Mouse (Mus musculus) forebrain, embryonic 10.5 days (tissue): ENCODE results near the gene Chmp6. TPM values are rescaled to one million over a fixed set of nuclear protein-coding genes. Genes with fewer than 3 reads are reported as not detected.

Experiments used
- DNase-seq: peaks from one replicate; pipeline ENCODE4 v3.0.0-alpha.2; 2017; ENCODE audit warnings: low spot score; ENCODE audit errors: extremely low spot score
- H3K27ac ChIP-seq: fragments of 300-500 bp; sonication (generic); 2 replicates; pipeline ENCODE4 v1.5.1; 2016; ENCODE audit warnings: mild to moderate bottlenecking
- H3K27me3 ChIP-seq: fragments of 300-500 bp; sonication (generic); 2 replicates; pipeline ENCODE4 v1.6.1; 2016; ENCODE audit warnings: mild to moderate bottlenecking; ENCODE audit not compliant: poor library complexity, severe bottlenecking
- H3K36me3 ChIP-seq: fragments of 300-500 bp; sonication (generic); replicated peaks from 2 replicates; pipeline ENCODE4 v1.6.1; 2016; ENCODE audit warnings: mild to moderate bottlenecking, moderate library complexity
- H3K4me1 ChIP-seq: fragments of 300-500 bp; sonication (generic); 2 replicates; pipeline ENCODE4 v1.6.1; 2016
- H3K4me3 ChIP-seq: fragments of 300-500 bp; sonication (generic); 2 replicates; pipeline ENCODE4 v1.5.1; 2016; ENCODE audit warnings: mild to moderate bottlenecking, moderate library complexity
- H3K9me3 ChIP-seq: fragments of 300-500 bp; sonication (generic); 2 replicates; pipeline ENCODE4 v1.6.1; 2016; ENCODE audit warnings: mild to moderate bottlenecking, moderate library complexity
- WGBS: fragments of 180-500 bp; shearing (Covaris S2); methylation state at CpG from one replicate; pipeline ENCODE4 v1.1.7; 2016; 5-methylcytosine and 5-hydroxymethylcytosine counted together
- polyA plus RNA-seq: library from polyadenylated mRNA; unstranded; fragments of >200 nt; fragmentation: Nextera tagmentation; extraction: Ambion mirVana; gene quantifications from 2 replicates; pipeline ENCODE4 v1.2.1, GENCODE M21; 2016

Chmp6 gene
- polyA plus RNA-seq, 1 experiment from 2014 or later: 124 TPM

GRCm38 (mm10) chr11:119954749-119955337 is 41.6 kb downstream of the Chmp6 start:
- no peaks in the 10 kb centered on the region for H3K27me3 ChIP-seq
- H3K4me3 ChIP-seq: no peak overlapping the region
- DNase-seq: no peak
- H3K4me1 ChIP-seq: peaks cover 42% of the 10 kb centered on the region
- WGBS: 93% methylated on average over 2 of the region's 2 CpGs
- H3K27ac ChIP-seq: 0 out of 2 replicates have a peak overlapping the region, but pooled peaks have one; percentile 32
- peaks cover 2% of the 10 kb centered on the region; the same call in 1 of the 2 replicates for H3K36me3 ChIP-seq
- H3K9me3 ChIP-seq: no peaks in the 10 kb centered on the region

DNA sequence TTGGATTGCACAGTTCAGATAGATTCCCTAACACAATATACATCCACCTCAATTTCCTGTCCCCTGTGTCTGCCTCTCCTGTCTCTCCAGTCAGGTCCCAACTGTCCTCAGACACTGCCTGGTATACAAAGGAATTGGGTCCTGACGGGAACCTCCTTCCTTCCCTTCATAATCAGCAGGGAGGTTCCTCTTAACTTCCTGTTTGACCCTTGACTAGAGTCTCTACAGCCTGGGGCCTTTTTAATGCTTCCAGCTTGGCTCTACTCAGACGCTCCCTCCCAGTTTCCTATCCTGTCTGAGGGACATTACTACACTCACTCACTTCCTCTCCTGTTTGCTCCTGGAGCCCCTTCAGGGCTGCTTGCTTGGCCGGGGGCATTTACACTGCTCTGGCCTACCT is 42.2 kb downstream of the Chmp6 start:
- peak overlapping the region; percentile 9; the same call in 1 of the 2 replicates for H3K27ac ChIP-seq
- 57% methylated on average over 3 of the region's 3 CpGs for WGBS
- H3K36me3 ChIP-seq: peaks cover 8% of the 10 kb centered on the region; the same call in 1 of the 2 replicates
- H3K4me3 ChIP-seq: no peak overlapping the region
- no peak for DNase-seq
- H3K27me3 ChIP-seq: no peaks in the 10 kb centered on the region
- H3K9me3 ChIP-seq: no peaks in the 10 kb centered on the region
- peaks cover 42% of the 10 kb centered on the region for H3K4me1 ChIP-seq

DNA sequence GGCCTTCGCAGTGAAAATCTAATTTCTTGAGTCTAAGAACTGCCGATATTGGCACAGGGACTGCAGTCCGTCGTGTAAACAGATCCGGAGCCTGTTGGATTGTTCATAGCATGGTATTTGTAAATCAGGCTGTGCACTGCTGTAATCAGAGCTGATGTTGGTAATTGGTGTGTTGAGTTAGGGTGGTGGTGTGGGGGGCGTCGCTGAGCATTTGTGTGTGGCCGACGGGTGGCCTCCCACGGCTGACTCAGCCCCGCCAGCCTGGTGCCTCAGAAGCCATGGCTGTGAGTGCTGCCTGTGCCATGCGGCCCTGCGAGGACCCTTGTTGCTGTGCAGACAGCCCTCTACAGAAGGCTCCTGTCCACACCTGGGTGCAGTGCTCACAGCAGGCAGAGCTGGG is 43.3 kb downstream of the Chmp6 start:
- no peaks in the 10 kb centered on the region for H3K27me3 ChIP-seq
- WGBS: 89% methylated on average over 13 of the region's 13 CpGs
- no peak overlapping the region for H3K27ac ChIP-seq
- H3K36me3 ChIP-seq: peaks cover 19% of the 10 kb centered on the region; the same call in 1 of the 2 replicates
- H3K4me1 ChIP-seq: peaks cover 42% of the 10 kb centered on the region
- no peaks in the 10 kb centered on the region for H3K9me3 ChIP-seq
- DNase-seq: no peak
- H3K4me3 ChIP-seq: no peak overlapping the region

DNA sequence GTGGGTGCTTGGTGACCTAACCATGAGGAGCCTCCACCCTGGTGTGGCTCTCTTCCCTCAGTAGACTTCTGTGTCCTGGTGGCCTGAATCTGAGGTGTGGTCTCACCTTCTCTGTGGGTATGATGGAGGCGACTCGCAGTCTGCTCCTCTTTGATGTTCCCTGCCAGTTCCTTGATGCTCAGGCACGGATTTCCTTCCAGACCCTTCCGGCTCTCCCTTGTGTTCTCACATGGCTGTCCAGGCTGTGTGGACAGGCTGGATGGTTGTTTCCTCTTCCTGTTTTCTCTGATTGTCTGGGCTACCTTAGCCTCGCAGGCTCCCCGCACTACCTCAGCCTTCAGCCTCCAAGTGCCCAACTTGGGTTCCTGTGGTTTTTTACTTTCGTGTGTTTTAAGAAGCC is 45.6 kb downstream of the Chmp6 start:
- no peaks in the 10 kb centered on the region for H3K27me3 ChIP-seq
- H3K4me3 ChIP-seq: no peak overlapping the region
- H3K4me1 ChIP-seq: peaks cover 24% of the 10 kb centered on the region
- WGBS: 89% methylated on average over 7 of the region's 7 CpGs
- H3K36me3 ChIP-seq: peaks cover 22% of the 10 kb centered on the region; the same call in 1 of the 2 replicates
- H3K27ac ChIP-seq: no peak overlapping the region
- DNase-seq: no peak
- H3K9me3 ChIP-seq: no peaks in the 10 kb centered on the region

- peaks cover 22% of the 10 kb centered on the region; the same call in 1 of the 2 replicates for H3K36me3 ChIP-seq
- 76% methylated on average over 4 of the region's 4 CpGs for WGBS
- peaks cover 25% of the 10 kb centered on the region for H3K4me1 ChIP-seq
- H3K9me3 ChIP-seq: no peaks in the 10 kb centered on the region
- H3K27ac ChIP-seq: no peak overlapping the region
- DNase-seq: no peak
- H3K4me3 ChIP-seq: no peak overlapping the region
- H3K27me3 ChIP-seq: no peaks in the 10 kb centered on the region
Observed at GRCm38 (mm10) chr11:119959714-119960113, 46.5 kb downstream of the Chmp6 start.

DNA sequence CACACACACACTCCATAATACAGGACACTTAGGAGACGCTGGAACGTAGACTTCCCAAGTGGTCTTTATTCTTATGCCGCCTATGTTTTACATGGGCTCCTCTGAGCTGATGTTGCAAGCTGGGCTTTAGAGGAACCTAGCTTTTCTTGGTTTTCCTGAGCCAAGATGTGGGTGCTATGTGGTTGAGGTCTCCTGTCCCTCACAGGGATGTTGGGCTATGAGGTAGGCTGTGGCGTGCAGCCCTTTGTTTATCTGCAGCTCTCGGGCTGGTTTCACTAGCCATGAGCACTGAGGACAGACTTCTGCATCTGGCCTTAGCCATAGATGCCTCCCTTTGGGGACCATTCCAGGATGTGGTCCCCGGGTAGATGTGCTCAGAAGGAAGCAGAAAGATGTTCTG is 47.4 kb downstream of the Chmp6 start:
- Histone ChIP-seq H3K36me3 (peaks cover 22% of the 10 kb centered on the region; the same call in 1 of the 2 replicates), H3K4me1 (peaks cover 29% of the 10 kb centered on the region), H3K9me3 (no peaks in the 10 kb centered on the region), H3K27me3 (no peaks in the 10 kb centered on the region), H3K4me3 (no peak overlapping the region), H3K27ac (no peak overlapping the region)
- DNase-seq: no peak
- 96% methylated on average over 6 of the region's 6 CpGs for WGBS

GRCm38 (mm10) chr11:119961511-119961910 is 48.3 kb downstream of the Chmp6 start:
- H3K27me3 ChIP-seq: no peaks in the 10 kb centered on the region
- peaks cover 34% of the 10 kb centered on the region for H3K4me1 ChIP-seq
- WGBS: 89% methylated on average over 3 of the region's 3 CpGs
- H3K36me3 ChIP-seq: peaks cover 22% of the 10 kb centered on the region; the same call in 1 of the 2 replicates
- no peak overlapping the region for H3K4me3 ChIP-seq
- no peaks in the 10 kb centered on the region for H3K9me3 ChIP-seq
- no peak for DNase-seq
- no peak overlapping the region for H3K27ac ChIP-seq

DNA sequence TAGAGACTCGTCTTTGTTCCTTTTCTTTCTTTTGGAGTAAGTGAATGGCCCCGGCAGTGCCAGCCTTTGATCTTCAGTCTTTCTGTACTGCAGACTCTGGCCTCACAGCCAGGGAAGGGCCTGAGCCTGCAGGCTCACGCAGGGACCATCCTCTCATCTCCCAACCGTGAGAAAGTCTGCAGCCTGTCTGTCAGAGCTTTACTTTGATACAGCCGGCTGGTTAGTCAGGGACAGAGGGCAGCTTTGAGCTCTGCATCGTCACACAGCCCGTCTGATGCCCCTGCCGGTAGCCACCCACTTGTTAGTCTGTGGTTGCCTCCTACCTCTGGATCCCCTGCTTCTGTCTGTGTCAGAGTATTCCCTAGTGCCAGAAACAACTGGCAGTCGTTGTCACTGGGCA is 51.8 kb downstream of the Chmp6 start:
- H3K36me3 ChIP-seq: peaks cover 22% of the 10 kb centered on the region; the same call in 1 of the 2 replicates
- WGBS: 14% methylated on average over 9 of the region's 9 CpGs

DNA sequence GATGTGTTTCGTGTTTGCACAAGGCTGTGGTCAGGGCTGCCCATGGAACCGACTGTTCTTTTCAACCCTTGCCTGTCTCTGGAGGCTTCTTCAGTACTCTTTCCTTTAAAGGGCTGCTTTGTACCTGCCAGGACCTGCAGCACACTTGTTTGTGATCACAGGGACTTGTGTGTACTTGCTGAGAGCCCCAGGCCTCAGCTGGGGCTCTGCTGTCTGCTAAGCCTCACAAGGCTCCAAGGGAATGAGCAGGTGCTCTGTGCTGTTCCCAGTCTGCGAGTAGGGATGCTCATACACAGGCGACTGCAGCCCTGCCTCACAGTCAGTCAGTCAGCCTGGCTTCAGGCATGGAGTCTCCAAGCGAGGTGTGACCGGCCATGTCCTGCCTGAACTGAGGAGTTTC is 53.1 kb downstream of the Chmp6 start:
- no peaks in the 10 kb centered on the region for H3K27me3 ChIP-seq
- peak overlapping the region; percentile 44; the same call in 1 of the 2 replicates for H3K27ac ChIP-seq
- H3K4me1 ChIP-seq: peaks cover 59% of the 10 kb centered on the region
- no peak for DNase-seq
- WGBS: 86% methylated on average over 6 of the region's 6 CpGs
- H3K4me3 ChIP-seq: no peak overlapping the region
- peaks cover 9% of the 10 kb centered on the region; the same call in 1 of the 2 replicates for H3K36me3 ChIP-seq
- no peaks in the 10 kb centered on the region for H3K9me3 ChIP-seq

More for the DNA sequence above, 51.8 kb downstream of the Chmp6 start:
- Histone ChIP-seq H3K4me3 (no peak overlapping the region), H3K27me3 (no peaks in the 10 kb centered on the region), H3K27ac (peak overlapping the region; percentile 67), H3K4me1 (peaks cover 46% of the 10 kb centered on the region), H3K9me3 (no peaks in the 10 kb centered on the region)
- no peak for DNase-seq

DNA sequence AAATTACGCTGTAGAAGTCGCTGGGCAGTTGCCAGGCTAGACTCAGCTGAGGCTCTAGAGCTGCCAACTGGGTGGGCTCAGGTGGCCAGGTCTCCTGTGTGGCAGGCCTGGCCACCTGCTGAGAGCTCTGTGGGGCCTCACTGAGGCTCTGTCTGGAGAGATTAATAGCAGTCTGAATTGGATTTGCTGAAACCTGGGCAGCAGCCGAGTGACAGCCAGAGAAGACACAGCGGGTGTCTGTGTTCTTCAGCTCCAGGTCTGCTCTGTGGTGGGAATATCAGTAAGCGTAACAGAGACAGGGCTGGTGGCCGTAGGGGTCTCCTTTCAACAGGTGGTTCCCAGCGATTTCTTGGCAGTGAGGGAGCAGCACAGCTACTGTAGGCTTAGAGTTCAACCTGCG is 54.2 kb downstream of the Chmp6 start:
- no peaks in the 10 kb centered on the region for H3K9me3 ChIP-seq
- 80% methylated on average over 8 of the region's 8 CpGs for WGBS
- peaks cover 64% of the 10 kb centered on the region for H3K4me1 ChIP-seq
- peaks cover 4% of the 10 kb centered on the region; the same call in 1 of the 2 replicates for H3K36me3 ChIP-seq
- H3K27me3 ChIP-seq: no peaks in the 10 kb centered on the region
- no peak for DNase-seq
- H3K27ac ChIP-seq: peak overlapping the region; percentile 36; the same call in 1 of the 2 replicates
- H3K4me3 ChIP-seq: no peak overlapping the region

- no peak for DNase-seq
- Histone ChIP-seq H3K4me3 (no peak overlapping the region), H3K4me1 (peaks cover 64% of the 10 kb centered on the region), H3K9me3 (no peaks in the 10 kb centered on the region), H3K27ac (no peak overlapping the region), H3K27me3 (no peaks in the 10 kb centered on the region), H3K36me3 (peaks cover 4% of the 10 kb centered on the region; the same call in 1 of the 2 replicates)
- WGBS: 88% methylated on average over 2 of the region's 2 CpGs
Observed at GRCm38 (mm10) chr11:119967892-119968291, 54.7 kb downstream of the Chmp6 start.
